Mouse (Mus musculus) heart, embryonic 10.5 days (tissue): ENCODE data around the gene Mbl1. TPM values are rescaled to one million over a fixed set of nuclear protein-coding genes. Genes with fewer than 3 reads are reported as not detected.

Experiments
- DNase-seq: peaks from one replicate; pipeline ENCODE4 v3.0.0-alpha.2; 2017; ENCODE audit warnings: low spot score
- H3K27ac ChIP-seq: fragments of 300-500 bp; sonication (generic); 2 replicates; pipeline ENCODE4 v1.5.1; 2016; ENCODE audit warnings: mild to moderate bottlenecking
- H3K27me3 ChIP-seq: fragments of 300-500 bp; sonication (generic); 2 replicates; pipeline ENCODE4 v1.6.1; 2016; ENCODE audit warnings: mild to moderate bottlenecking; ENCODE audit not compliant: poor library complexity, insufficient read depth, severe bottlenecking
- H3K36me3 ChIP-seq: fragments of 300-500 bp; sonication (generic); 2 replicates; pipeline ENCODE4 v1.6.1; 2016; ENCODE audit warnings: mild to moderate bottlenecking, moderate library complexity
- H3K4me1 ChIP-seq: fragments of 300-500 bp; sonication (generic); 2 replicates; pipeline ENCODE4 v1.6.1; 2016; ENCODE audit warnings: mild to moderate bottlenecking
- H3K4me3 ChIP-seq: fragments of 300-500 bp; sonication (generic); 2 replicates; pipeline ENCODE4 v1.5.1; 2016; ENCODE audit warnings: mild to moderate bottlenecking, moderate library complexity
- H3K9me3 ChIP-seq: fragments of 300-500 bp; sonication (generic); 2 replicates; pipeline ENCODE4 v1.6.1; 2016; ENCODE audit warnings: mild to moderate bottlenecking, moderate library complexity
- WGBS: fragments of 180-500 bp; shearing (Covaris S2); methylation state at CpG from one replicate; pipeline ENCODE4 v1.1.7; 2016; 5-methylcytosine and 5-hydroxymethylcytosine counted together
- polyA plus RNA-seq: library from polyadenylated mRNA; unstranded; fragments of >200 nt; fragmentation: Nextera tagmentation; extraction: Ambion mirVana; gene quantifications from 2 replicates; pipeline ENCODE4 v1.2.1, GENCODE M21; 2016

Mbl1 gene
- 0.59 TPM in 1 of 2 replicates, not detected in the other for polyA plus RNA-seq

DNA sequence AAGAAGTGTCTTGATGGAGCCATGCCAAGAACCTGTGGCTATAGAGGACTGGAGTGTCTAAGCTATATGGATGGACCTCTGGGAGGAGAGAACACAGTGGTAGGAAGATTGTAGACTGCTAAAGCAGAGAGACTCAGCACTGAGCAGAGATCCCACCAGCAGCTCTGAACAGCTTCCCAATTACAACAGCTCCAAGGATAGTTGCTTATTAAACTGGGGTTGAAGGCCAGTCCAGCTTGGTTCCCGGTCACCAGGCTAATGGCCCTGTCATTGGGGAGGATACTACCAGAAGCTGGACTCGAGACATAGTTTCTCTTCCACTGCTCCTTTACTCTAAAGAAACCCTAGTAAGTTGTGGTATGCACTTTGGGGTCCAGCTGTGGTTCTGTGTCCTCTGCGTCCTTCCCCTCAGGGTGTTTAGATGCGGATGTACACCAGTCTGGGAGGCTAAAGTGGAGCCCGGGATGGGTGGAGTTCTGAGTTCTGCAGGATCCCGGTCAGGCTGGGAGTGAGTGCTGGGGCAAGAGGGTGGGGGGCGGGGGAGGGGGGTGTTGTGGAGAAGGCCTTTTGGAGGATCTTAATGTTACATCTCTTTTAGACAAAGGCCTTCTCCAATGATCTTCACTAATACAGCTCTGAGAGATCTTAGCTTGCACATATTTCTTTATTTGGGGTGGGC is at the start of gene Mbl1:
Gene Mbl1 (plus strand): TSS at position 239 of the 679 bp plus-strand sequence.
- no peak for DNase-seq
- Histone ChIP-seq H3K27me3 (no peaks in the 10 kb centered on the region), H3K4me3 (no peak within 1 kb of the TSS), H3K9me3 (no peaks in the 10 kb centered on the region), H3K36me3 (no peaks in the 10 kb centered on the region), H3K4me1 (no peaks in the 10 kb centered on the region), H3K27ac (no peak within 1 kb of the TSS)
- 83% methylated on average over 7 of the region's 7 CpGs for WGBS

GRCm38 (mm10) chr14:41102269-41102668 is 49.0 kb upstream of the Mbl1 start:
- no peak overlapping the region for H3K27ac ChIP-seq
- no peak overlapping the region for H3K4me3 ChIP-seq
- no peak for DNase-seq
- H3K9me3 ChIP-seq: no peaks in the 10 kb centered on the region
- H3K36me3 ChIP-seq: no peaks in the 10 kb centered on the region
- H3K27me3 ChIP-seq: no peaks in the 10 kb centered on the region
- 67% methylated on average over 2 of the region's 2 CpGs for WGBS
- H3K4me1 ChIP-seq: peaks cover 10% of the 10 kb centered on the region; the same call in 1 of the 2 replicates

- Histone ChIP-seq H3K4me3 (peak within 1 kb of the TSS; percentile 38), H3K9me3 (no peaks in the 10 kb centered on the region), H3K27me3 (no peaks in the 10 kb centered on the region)
These were observed 46.3 kb upstream of the Mbl1 start, which contains the start of gene Mat1a for GRCm38 (mm10) chr14:41104853-41105444. Gene Mat1a (plus strand): TSS chr14:41105035.

GRCm38 (mm10) chr14:41111031-41111668 is 40.1 kb upstream of the Mbl1 start:
- no peak overlapping the region for H3K4me3 ChIP-seq
- H3K27me3 ChIP-seq: no peaks in the 10 kb centered on the region
- no peak for DNase-seq
- no peaks in the 10 kb centered on the region for H3K9me3 ChIP-seq
- WGBS: 78% methylated on average over 7 of the region's 7 CpGs
- no peak overlapping the region for H3K27ac ChIP-seq
- no peaks in the 10 kb centered on the region for H3K4me1 ChIP-seq
- H3K36me3 ChIP-seq: no peaks in the 10 kb centered on the region

More at GRCm38 (mm10) chr14:41104853-41105444, 46.3 kb upstream of the Mbl1 start, which contains the start of gene Mat1a:
- H3K4me1 ChIP-seq: 0 out of 2 replicates have a peak, but pooled peaks cover 7% of the 10 kb centered on the region
- H3K27ac ChIP-seq: peak within 1 kb of the TSS; percentile 42; the same call in 1 of the 2 replicates
- 44% methylated on average over 10 of the region's 10 CpGs for WGBS
- DNase-seq: no peak
- no peaks in the 10 kb centered on the region for H3K36me3 ChIP-seq

DNA sequence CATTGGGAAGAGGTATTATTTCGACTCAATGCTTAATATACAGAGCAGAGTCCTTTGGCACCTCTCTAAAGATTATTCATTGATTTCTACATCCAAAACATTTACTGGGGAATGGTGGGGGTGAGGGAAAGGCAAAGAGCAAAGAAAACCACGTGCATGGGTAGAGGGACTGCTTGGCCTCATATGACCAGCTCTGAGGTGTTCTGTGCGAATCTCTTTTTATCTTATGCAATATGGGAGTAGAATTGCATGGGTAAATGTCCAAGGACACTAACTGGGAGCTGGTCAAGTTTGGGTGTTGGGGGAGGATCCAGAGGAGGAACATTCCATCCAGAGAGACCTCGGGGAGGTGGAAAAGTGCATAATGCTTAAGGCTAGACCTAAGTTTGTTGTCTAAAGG is 38.3 kb upstream of the Mbl1 start:
- Histone ChIP-seq H3K4me1 (peaks cover 8% of the 10 kb centered on the region), H3K9me3 (no peaks in the 10 kb centered on the region), H3K36me3 (no peaks in the 10 kb centered on the region), H3K27me3 (no peaks in the 10 kb centered on the region), H3K4me3 (no peak overlapping the region), H3K27ac (no peak overlapping the region)
- 76% methylated on average over 4 of the region's 4 CpGs for WGBS
- no peak for DNase-seq

GRCm38 (mm10) chr14:41116271-41116670 is 35.0 kb upstream of the Mbl1 start:
- Histone ChIP-seq H3K27me3 (no peaks in the 10 kb centered on the region), H3K36me3 (no peaks in the 10 kb centered on the region), H3K4me3 (no peak overlapping the region), H3K27ac (no peak overlapping the region), H3K4me1 (peaks cover 17% of the 10 kb centered on the region), H3K9me3 (no peaks in the 10 kb centered on the region)
- no peak for DNase-seq
- 75% methylated on average over 3 of the region's 3 CpGs for WGBS

- H3K4me1 ChIP-seq: no peaks in the 10 kb centered on the region
- DNase-seq: no peak
- H3K9me3 ChIP-seq: no peaks in the 10 kb centered on the region
- no peak overlapping the region for H3K4me3 ChIP-seq
- no peak overlapping the region for H3K27ac ChIP-seq
- 83% methylated on average over 5 of the region's 5 CpGs for WGBS
- 0 out of 2 replicates have a peak, but pooled peaks cover 4% of the 10 kb centered on the region for H3K27me3 ChIP-seq
- H3K36me3 ChIP-seq: no peaks in the 10 kb centered on the region
These were observed 26.6 kb upstream of the Mbl1 start for GRCm38 (mm10) chr14:41124683-41125082.

DNA sequence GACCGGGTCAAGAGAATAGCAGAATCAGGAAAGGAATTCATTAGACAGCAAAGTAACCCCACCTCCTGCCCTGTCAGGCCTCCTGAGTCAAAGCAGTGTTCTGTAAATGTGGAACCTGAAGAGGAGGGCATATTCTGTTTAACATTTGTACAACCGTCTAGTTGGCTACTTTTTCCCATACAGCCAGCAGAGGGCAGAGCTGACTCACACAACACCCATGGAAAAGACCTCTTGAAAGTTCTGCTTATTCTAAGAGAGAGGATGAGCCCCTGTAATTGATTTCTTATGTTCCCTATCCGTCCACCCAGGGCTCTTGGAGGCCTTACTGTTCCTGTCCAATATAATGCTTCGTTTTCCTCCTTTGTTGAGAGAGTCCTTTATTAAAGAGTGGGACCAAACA is 23.3 kb upstream of the Mbl1 start:
- Histone ChIP-seq H3K27ac (no peak overlapping the region), H3K27me3 (peaks cover 9% of the 10 kb centered on the region; the same call in 1 of the 2 replicates), H3K9me3 (no peaks in the 10 kb centered on the region), H3K4me3 (no peak overlapping the region), H3K36me3 (no peaks in the 10 kb centered on the region), H3K4me1 (peaks cover 5% of the 10 kb centered on the region)
- DNase-seq: no peak
- WGBS: 15% methylated on average over 4 of the region's 4 CpGs

- no peaks in the 10 kb centered on the region for H3K36me3 ChIP-seq
- no peak for DNase-seq
- H3K27me3 ChIP-seq: peaks cover 5% of the 10 kb centered on the region; the same call in 1 of the 2 replicates
- no peak within 1 kb of the TSS for H3K27ac ChIP-seq
- peaks cover 5% of the 10 kb centered on the region for H3K4me1 ChIP-seq
- H3K4me3 ChIP-seq: no peak within 1 kb of the TSS
- whole genome bisulfite sequencing: 50% methylated on average over 7 of the region's 7 CpGs
- H3K9me3 ChIP-seq: no peaks in the 10 kb centered on the region
These were observed 19.7 kb upstream of the Mbl1 start, which contains the start of gene Sftpa1 for GRCm38 (mm10) chr14:41131540-41131939. Gene Sftpa1 (plus strand): TSS chr14:41131782.

DNA sequence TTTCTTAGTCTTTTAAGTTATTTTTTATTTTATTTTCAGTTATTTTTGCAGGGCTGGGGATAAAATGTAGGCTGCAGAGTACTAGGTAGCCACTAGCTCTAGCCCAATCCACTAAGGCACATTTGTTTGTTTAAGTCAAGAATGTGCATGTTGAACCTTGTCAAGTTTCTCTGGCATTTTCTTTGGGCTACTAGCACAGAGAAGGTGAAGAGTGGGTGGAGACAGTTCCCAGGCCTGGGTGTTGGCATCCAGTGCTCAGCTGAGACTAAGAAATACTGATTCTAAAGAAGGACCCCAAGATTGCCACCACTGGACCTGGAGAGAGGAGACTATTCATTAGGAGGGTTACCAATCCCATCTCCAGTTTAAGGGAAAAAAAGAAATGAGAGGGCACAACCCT is 14.3 kb upstream of the Mbl1 start:
- no peaks in the 10 kb centered on the region for H3K9me3 ChIP-seq
- no peak overlapping the region for H3K27ac ChIP-seq
- no peak overlapping the region for H3K4me3 ChIP-seq
- H3K36me3 ChIP-seq: no peaks in the 10 kb centered on the region
- peaks cover 5% of the 10 kb centered on the region; the same call in 1 of the 2 replicates for H3K27me3 ChIP-seq
- H3K4me1 ChIP-seq: no peaks in the 10 kb centered on the region
- DNase-seq: no peak

- no peaks in the 10 kb centered on the region for H3K27me3 ChIP-seq
- WGBS: 79% methylated on average over 1 of the region's 1 CpGs
- H3K27ac ChIP-seq: no peak overlapping the region
- no peak for DNase-seq
- no peaks in the 10 kb centered on the region for H3K36me3 ChIP-seq
- no peaks in the 10 kb centered on the region for H3K4me1 ChIP-seq
- H3K4me3 ChIP-seq: no peak overlapping the region
- H3K9me3 ChIP-seq: no peaks in the 10 kb centered on the region
These were observed 10.6 kb upstream of the Mbl1 start for GRCm38 (mm10) chr14:41140686-41141085.

- Histone ChIP-seq H3K9me3 (no peaks in the 10 kb centered on the region), H3K27me3 (no peaks in the 10 kb centered on the region), H3K4me3 (no peak overlapping the region), H3K4me1 (no peaks in the 10 kb centered on the region), H3K27ac (no peak overlapping the region), H3K36me3 (no peaks in the 10 kb centered on the region)
- no peak for DNase-seq
- WGBS: 61% methylated on average over 6 of the region's 6 CpGs
These were observed 5.2 kb upstream of the Mbl1 start for GRCm38 (mm10) chr14:41146035-41146434.

- H3K27me3 ChIP-seq: no peaks in the 10 kb centered on the region
- no peaks in the 10 kb centered on the region for H3K36me3 ChIP-seq
- H3K9me3 ChIP-seq: no peaks in the 10 kb centered on the region
- no peaks in the 10 kb centered on the region for H3K4me1 ChIP-seq
- H3K4me3 ChIP-seq: no peak overlapping the region
- 77% methylated on average over 3 of the region's 3 CpGs for WGBS
- no peak for DNase-seq
- no peak overlapping the region for H3K27ac ChIP-seq
These were observed 4.3 kb upstream of the Mbl1 start for GRCm38 (mm10) chr14:41146922-41147321.
